Mouse (Mus musculus) lung, postnatal 10 days (tissue): ENCODE data around the gene S100pbp.

Experiments
- DNase-seq: peaks from one replicate; pipeline ENCODE4 v3.0.0; 2021

The S100pbp gene

DNA sequence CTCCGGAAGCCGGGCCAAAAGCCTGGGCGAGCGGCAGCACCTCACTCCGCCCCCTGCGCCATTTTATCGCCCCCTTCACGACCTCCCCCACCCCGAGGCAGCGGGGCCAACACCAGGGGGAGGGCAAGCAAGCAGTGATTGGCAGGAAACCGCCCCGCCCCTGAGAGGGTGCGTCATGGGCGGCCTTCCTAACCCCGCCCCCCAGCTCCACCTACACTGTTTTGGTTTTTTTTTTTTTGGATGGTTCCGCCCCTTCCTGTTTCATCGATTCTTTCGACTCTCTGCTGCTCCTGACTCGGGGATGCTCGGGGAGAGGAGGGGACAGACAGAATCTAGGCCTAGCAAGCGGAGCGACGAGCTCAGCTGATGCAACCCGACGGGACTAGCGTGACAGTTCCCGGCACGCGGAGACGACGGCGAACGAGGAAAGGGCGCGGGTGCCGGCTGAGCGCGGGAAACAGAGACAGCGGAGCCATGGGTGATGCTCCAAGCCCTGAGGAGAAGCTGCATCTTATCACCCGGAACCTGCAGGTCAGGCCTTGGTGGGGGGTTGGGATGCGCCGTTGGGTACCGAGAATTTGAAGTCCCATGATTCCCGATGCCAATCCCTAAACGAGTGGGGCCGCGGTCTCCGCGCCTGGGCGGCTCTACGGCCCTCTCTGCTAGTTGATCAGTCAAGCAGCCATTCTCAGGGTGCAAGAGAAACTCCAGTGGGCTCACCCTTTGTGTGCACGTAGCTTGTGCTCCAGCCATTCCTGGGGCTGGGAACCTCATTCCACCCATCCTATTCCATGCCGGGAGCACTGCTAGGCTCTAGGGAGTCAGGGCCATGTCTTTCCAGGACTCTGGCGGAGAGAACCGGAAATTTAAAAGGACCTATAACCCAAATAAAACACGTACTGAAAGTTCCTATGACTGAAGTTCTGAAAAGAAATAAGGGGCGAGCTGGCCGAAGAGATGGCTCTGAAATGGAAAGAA, at the start of gene S100pbp, which contains the start of gene Yars:
TSS of gene S100pbp (minus strand) at position 186 of the 978 bp plus-strand sequence.
TSS of gene Yars (plus strand) at position 219 of the 978 bp plus-strand sequence.
- peak; percentile 98 for DNase-seq

DNA sequence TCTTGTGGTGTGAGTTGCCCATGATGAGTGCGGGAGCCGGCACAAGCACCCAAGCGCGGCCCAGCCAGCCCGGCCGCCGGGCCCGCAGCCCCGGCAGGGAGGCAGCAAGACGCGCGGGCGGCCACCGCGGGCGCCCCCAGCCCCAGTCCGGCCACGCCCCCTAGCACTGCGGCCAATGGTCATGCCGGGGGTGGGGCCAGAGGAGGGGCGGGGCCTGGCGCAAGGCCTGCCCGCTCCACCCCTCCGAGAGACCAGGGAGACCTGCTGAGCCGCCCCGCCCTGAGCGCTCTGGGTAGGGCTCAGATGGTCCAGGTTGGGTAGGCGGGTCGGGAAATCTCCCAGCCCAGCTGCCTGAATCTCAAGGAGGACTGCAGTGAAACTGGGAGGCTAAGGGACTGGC, 49.5 kb upstream of the S100pbp start:
- DNase-seq, result peak; percentile 74

DNA sequence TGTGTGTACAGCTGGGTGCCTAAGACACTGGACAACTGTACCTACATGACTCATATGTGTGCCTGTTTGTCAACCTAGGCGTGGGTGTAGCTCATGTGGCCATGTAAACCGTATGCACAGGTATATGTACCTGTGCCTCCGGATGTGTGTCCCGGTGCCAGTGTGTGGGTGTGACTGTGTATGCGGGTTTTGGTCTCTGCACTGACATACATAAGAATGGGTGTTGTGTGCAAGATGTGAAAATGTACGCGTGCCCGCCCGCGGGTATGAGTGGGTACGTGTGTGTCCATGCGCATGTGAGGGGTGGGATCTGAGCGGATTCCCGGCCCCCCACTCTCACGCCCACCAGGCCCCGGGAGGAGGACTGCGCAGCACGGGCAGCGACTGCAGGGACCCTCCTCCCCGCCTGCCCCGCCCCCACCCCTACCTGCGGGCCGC, 49.1 kb upstream of the S100pbp start:
- DNase-seq, result no peak

DNA sequence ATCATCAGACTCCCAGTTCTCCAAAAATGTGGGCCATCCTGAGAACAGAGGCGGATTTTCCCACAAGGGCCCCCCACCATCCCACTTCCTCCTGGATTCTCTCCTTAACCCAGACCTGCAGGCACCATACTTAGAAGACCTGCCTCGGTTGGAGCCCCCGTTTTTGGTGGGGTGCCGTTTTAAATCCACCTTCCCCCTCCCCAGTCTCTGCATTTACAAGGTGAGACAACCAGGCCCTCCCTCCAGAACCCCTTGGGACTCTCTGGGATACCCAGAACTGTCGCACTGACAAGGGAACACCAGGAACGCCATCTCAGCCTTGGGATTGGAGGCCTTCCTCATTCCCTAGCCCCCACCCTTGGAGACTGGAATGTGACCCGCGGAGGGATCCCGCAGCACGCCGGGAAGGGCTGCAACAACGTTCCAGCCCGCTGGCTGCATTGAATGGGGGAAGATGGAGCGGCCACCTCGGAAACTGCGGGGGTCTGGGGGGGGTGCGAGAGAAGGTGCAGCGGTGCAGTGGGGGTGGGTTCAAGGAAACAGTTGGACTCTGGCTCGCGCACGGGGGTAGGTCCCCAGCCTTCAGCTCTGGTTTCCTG, 48.4 kb upstream of the S100pbp start:
- DNase-seq, result peak; percentile 66

DNA sequence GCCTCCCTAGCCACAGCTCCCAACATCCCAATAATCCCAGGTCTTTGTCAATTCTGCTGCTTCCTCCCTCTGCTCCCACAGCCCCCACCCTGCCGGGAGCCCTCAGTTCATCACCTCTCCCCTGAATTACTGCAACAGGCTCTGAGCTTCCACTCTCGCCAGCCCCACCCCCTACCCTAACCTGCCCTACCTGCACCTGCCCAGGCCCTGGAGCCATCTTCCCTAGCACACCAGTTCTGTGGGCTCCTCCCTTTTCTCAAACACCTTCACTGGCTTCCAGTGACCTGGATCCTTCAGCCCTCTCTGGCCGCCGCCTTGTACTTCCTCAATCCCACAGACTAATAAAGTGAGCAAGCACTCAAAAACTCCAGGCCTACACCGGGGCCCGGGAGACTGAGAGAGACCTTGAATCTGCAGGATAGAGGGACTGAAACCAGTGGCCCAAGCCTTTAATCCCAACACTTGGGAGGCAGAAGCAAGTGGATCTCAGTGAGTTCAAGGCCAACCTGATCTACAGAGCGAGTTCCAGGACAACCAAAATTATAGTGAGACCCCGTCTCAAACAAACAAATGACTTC, 46.8 kb upstream of the S100pbp start:
- DNase-seq, result no peak

DNA sequence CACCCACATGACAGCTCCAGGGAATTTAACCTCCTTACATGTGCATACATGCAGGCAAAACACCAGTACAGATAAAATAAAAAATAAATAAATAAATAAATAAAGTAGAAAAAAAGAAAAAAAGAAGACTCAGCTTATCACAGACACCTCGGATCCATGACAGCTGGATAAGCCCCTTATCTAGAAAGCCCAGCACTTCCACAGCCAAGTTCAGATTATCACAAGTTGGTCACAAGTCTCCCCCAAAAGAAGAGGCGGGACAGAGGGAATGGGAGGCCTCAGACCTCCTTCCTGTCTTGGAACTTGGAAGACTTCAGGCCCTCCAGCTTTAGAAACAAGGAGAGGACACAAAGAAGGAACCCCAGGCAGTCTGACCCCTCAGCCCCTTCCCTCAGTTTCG, 45.6 kb upstream of the S100pbp start:
- no peak for DNase-seq

DNA sequence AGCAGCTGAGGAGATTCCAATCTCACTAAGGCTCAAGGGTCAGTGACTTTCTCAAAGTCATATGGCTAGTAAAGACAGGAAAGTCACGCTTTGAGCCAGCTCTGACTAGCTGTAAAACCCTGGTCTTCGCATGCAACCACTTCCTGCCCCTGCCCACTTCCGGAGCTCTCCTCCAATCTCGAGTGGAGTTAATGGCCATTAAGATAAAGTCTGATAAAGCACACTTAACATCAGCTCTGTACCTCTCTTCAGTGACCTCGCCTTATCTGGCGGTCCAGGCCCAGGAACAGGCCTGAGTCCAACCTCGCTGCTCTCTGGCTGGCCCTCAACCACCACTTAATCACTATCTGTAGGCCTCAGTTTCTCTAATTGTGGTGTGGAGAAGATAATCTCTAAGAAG, 45.0 kb upstream of the S100pbp start:
- DNase-seq, result peak; percentile 39

DNA sequence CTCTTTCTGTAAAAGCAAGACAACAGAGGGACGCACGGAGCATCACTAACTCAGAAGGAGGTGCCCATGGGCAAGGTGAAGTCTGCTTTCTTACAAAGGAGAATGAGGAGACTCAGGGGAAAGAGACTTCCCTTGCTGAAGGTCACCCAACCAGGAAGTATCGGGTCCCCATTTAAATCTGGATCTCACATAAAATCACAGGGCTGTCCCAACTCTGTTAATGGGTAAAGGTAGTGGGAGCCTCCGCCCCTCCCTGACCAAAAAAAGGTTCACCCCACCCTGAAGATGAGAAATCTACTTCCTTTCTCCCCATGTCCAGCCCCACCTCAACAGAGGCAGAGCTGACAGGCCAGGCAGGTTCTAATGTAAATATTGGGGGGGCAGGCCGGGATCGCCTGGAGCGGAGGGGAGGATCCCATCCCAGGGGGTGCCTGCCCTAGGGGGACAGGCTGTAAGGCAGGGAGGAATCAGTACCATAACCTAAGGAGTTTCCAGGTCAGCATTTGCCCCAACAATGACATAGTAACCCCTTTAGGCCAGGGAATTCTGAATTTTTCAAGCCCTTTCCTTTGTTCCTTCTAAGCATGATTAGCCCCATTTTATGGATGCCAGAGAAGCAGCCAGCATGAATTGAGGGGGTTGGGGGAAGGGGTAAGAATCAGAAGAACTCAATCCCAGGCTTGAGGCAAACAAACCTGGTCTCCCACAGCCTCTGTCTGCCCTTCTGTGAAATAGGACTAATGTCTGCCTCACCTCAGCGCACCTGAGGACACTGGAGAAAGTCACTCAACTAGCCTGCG, 43.2 kb upstream of the S100pbp start:
- DNase-seq, result no peak

DNA sequence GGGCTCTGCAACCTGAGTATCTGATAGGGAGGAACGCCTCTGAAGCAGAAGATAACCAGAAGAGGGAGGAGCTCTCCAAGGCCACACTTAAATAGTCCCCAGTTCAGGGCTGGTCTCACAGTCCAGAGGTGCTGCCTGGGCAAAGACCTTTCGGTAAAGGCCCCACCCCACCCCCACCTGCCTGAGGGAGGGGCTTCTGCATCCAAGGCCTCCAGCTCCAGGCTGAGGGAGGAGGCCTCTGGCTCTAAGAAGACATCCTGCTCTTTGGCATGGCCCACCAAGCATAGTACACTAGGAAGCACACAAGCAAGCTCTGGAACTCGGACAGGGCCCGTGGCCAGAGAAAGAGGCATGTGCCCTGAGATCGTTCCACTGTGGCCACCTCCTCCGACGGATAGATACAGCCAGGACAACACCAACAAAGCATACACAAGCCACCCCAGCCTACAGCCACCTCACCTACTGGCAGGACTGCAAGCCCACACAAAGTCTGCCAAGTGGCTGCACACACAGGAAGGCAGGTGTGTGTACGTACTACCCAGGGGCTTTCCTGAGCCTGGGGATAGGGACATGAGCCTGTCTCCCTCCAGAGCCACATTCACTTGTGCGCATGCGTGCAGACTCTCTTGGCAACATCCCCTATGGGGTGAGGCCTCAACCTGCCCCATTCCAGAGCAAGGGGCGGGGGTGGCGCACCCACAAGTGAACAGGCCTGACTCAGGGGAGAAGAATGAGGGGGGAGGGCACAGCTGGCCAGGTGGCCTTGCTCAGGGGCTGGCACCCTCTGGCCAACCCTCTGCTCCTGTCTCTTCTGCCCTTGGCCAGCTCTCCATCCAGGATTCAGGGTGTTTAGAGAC, 42.3 kb upstream of the S100pbp start:
- DNase-seq, result peak; percentile 78

DNA sequence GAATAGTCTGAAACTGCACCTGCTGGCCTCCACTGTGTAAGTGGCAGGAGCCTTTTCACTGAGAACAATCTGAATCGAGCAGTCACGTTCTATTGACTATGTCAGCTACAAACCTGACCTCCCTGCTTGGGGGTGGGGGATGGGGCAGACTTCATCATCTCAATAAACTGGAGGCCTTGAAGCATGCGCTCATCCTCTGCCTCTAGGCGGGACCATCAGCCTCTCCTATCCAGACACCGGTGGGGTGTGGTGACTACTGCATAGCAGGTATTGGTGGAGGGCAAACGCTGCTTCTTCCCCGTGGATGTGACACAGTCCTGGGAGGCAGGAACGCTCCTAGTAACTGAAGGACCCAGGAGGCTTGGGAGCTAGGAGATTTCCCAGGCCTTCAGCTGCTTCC, 41.4 kb upstream of the S100pbp start:
- DNase-seq, result no peak

DNA sequence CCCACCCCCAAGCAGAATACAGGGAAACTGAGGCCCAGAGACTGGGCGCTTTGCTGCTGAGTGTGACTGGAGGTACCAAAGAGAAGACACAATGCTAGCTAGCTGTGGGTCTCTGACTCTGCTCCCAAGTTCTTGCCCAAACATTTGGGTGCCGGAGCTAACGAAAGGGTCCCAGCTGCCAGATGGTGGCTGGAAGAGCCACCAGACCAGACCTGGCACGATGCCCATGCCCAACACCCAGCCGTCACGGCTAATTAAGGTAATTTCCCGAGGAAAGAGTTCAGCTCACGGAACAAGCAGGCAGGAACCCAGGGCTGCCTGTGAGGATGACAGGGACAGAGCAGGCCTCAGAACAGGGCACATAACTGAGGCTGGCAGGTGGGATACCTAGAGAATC, 38.5 kb upstream of the S100pbp start:
- DNase-seq, result no peak

DNA sequence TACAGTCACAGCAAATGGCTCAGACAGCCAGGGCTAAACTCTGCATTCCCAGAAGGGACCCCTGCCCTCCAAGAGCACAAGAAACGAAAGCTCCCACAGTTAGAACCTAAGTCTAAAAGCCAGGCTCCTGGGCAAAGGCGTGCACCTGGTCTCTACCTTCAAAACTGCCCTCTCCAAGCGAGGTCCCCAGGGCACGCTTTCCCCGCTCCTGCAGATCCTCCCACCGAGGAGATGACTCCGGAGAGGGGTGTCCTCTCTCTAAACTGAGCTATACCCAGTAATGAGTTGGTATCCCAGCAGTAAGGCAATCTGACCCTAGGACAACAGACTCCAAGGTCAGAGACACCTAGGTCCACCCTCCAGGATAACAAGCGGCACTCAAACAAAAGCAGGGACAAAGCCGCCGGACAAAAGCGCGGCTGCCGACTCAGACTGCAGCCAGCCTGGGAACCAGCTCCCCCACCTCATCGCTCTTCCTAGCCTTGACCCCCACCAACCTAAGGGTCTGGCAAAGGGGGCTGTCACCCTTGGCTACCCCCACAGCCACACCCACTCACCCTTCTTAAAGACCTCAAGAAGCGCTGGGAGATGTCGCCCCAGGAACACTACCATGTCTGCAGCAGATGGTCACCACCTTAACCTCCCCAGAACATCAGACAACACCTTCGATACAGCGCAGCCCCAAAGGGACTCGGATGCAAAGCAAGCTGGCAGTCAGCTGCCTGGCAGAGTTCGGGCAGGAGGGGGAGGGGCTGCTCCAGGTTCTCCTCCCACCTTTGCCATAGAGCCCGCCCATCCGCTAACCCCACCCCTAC, 37.9 kb upstream of the S100pbp start:
- DNase-seq, result no peak

DNA sequence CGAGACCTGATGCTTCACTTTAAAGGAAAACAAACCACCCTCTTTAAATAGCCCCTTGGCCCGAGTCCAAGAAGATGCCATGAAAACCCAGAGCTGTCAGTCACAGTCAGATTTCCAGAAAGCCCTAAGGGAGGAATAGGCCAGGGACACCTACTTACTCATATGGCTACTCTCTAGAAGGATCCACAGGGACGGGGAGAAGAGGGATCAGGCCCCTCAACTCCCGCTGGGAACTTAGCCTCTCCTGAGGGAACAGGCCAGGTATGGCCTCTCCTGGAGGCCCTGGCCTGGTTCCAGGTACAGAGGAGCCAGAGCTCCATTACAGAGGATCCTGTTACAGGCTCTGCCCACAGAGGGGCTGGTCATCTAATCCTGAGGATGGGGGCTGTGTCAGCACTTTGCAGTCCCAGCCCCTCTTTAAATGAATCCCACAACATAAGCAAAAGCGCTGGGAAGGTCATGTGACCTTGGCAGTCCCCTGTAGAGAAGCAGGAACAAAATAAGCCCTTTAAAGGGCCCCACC, 37.0 kb upstream of the S100pbp start:
- DNase-seq, result no peak

DNA sequence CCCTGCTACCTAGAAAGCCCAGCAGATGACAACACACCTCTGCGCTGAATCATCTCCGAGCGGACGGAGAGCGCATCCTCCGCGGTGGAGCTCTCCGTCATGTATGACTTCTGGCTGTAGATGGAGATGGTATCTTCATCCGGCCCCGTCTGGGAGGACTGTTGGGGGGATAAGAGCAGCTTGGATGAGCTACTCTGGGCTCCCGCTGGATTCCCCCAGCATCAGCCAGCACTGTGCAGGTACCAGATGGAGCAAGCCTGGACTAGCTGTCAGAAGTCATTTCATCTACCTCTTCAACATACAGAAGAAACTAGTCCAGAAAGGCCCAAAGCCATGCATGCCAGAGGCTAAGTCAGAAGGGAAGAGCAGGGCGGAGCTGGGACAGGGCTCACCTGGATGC, 35.8 kb upstream of the S100pbp start:
- DNase-seq, result no peak

DNA sequence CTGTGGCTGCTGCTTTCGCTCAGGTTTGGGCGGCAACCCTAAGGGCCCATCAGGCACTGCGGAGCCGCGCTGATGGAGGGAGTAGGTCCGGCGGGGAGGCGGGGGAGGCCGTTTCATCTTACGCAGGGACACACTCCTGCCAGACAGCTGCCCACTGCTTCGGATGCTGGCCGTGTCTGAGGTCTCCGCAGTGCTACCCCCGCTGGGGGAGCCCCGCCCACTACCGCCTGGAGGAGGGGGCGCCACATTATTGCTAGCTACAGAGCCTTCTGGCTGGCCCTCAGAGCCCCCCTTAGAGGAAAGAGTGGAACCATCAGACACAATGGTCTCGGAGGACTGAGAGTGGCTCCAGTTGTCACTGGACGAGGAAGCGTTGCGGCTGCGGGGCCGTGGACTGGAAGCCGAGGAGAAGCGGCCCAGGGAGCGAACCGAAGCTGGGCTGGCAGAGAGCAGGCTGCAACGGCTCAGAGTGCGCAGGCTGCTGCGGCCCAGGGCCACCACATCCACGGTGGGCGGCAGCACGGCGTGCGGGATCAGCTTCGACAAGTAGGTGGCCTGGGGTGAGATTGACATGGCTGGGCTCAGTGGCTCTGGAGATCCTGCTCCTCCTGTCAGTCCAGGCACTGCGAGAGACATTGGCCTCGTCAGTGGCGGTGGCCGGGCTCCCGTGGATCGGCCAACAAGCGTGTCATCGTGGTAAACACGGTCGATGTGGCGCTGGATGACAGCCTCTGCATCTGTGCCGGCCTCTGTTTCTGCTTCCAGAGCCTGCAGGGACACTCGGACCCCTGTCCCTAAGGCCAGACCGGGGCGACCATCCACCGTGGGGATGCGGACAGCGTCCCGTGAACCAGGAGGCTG, 34.1 kb upstream of the S100pbp start:
- peak; percentile 34 for DNase-seq

DNA sequence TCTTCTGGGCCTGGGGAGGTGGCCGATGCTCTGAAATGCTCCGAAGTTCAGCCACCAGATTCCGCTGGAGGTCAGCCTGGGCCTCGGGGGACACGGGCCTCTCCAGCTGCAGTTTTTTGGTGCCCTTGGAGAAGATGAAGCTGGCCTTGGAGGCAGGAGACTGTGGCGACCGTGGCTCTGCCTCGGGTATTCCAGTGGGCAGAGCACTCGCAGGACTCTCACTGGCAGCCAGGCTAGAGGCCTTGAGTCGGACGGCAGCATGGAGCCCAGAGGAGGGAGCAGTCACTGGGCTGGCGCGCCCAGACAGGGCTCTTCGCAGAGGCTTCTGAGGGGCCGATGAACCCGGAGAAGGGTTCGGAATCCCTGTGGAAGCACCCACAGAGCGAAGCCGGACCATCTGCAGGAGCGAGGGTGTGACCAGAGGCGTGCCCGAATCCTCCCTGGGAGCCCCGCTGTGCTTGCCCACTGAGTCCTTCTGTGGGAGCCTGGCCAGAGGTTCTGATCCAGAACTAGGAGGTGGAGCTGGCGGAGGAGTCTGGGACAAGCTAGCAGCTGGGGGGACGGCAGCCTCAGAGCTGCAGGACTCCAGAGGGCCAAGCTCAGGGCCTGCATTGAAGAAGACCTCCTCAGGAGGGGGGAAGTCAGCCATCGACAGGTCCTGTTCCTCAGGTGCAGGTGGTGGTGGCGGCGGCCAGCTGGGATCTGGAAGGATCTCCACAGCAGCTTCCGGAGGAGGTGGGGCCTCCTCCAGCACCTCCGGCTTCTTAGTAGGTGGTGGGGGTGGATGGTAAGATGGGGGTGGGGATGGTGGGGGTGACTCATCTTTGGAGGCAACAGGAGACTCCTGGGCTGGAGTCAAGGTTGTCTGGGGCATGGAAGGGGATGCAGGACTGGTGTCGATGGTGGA, 32.7 kb upstream of the S100pbp start:
- peak; percentile 42 for DNase-seq

DNA sequence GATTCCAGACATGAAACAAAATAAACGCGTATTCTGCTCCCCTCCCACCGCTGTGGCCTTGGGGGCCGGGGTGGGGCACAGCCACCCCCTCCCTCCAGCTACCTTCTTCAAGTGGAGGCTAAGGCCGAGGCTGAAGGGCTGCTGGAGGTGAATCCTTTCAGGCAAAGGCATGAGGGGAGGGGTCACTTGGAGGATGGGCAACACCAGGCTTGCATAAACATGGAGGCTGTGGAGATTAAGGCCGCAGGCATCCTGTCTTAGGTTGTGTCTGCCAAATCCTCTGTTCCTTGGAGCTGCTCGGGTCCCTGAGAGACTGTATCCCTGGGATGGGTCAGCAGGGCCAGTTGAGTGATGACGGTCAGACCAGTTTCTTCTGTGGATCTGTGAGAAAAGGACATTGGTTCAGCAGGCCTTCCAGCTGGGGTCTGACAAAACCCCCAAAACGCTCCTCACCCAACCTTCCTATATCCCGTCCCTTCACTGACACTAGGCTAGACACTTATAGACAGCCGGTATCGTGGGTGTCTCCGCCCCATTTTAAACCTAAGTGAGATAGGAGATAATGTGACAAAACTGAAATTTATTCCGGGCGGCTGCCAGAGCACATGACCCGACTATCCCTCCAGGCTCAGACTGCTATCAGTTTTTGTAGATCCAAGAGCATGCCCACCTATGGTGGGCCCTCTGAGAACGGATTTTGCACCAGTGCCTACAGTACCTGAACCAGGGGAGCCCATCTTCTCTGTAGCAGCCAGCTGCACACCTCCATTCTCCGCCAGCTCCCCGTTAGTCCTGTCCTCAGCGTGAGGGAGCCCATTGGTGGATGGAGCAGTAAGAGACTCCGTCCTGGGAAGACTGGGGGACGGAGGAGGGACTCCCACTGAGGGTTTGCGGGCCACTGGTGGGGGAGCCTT, 31.8 kb upstream of the S100pbp start:
- DNase-seq, result no peak
